Mouse (Mus musculus): ENCODE results near the gene Mrps5. TPM values are rescaled to one million over a fixed set of nuclear protein-coding genes. Genes with fewer than 3 reads are reported as not detected.

Gene Mrps5
- 126 and 133 TPM in 2 replicates for polyA plus RNA-seq (2015; fragmentation: Nextera tagmentation; extraction: Ambion mirVana)

GRCm38 (mm10) chr2:127586694-127587513 lies at the start of gene Mrps5, which contains the start of gene Zfp661:
TSS of gene Mrps5 (plus strand) at chr2:127587222.
TSS of gene Zfp661 (minus strand) at chr2:127587094.
- Histone ChIP-seq H3K4me2 (ENCODE audit: low read length) (peak within 1 kb of the TSS; percentile 73), H3K4me1 (ENCODE audit: control insufficient read depth, insufficient read depth, low read depth, low read length) (peaks cover 25% of the 10 kb centered on the region), H3K36me3 (ENCODE audit: control insufficient read depth, insufficient read depth, low read length) (no peaks in the 10 kb centered on the region), H3K27ac (ENCODE audit: low read depth, low read length) (peak within 1 kb of the TSS; percentile 94), H3K9me3 (ENCODE audit: control insufficient read depth, low read length) (no peaks in the 10 kb centered on the region), H3K4me3 (ENCODE audit: low read length) (peak within 1 kb of the TSS; percentile 70), H3K9ac (ENCODE audit: low read depth, low read length) (peak within 1 kb of the TSS; percentile 90), H3K27me3 (replicated peaks; ENCODE audit: control insufficient read depth, insufficient read depth, low read length) (no peaks in the 10 kb centered on the region)
- peak; percentile 87 for ATAC-seq
- WGBS = 7% methylated on average over 36 of the region's 39 CpGs

DNA sequence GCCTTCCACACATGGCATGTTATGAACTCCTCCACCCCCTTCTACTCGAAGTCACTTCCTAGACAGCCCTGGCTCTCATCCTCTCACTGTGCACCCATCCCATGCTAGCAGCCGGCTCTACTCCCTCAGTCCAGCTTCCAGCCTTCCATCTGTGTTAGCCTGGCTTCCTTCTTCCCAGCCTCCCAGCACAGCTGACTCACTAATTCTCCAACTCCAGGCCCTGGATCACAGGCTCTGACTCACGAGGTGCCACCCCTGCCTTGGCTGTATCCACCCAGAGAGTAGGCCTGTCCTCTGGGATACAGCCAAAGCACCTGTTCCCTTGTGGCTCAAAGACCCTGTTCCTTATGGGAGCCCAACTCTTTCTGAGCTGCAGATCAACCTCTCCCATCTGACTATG lies 49.5 kb upstream of the Mrps5 start:
- no peaks in the 10 kb centered on the region for H3K9me3 ChIP-seq (ENCODE audit: control insufficient read depth, low read length)
- 72% methylated on average over 3 of the region's 3 CpGs for WGBS
- no peak for ATAC-seq

GRCm38 (mm10) chr2:127539494-127539893 lies 47.5 kb upstream of the Mrps5 start:
- H3K27me3 ChIP-seq (replicated peaks; ENCODE audit: control insufficient read depth, insufficient read depth, low read length) = peaks cover 28% of the 10 kb centered on the region
- 22% methylated on average over 4 of the region's 4 CpGs for WGBS
- H3K4me3 ChIP-seq (ENCODE audit: low read length) = no peak overlapping the region
- no peaks in the 10 kb centered on the region for H3K36me3 ChIP-seq (ENCODE audit: control insufficient read depth, insufficient read depth, low read length)
- no peak overlapping the region for H3K9ac ChIP-seq (ENCODE audit: low read depth, low read length)
- peaks cover 4% of the 10 kb centered on the region; the same call in 1 of the 2 replicates for H3K4me1 ChIP-seq (ENCODE audit: control insufficient read depth, insufficient read depth, low read depth, low read length)
- no peaks in the 10 kb centered on the region for H3K9me3 ChIP-seq (ENCODE audit: control insufficient read depth, low read length)
- H3K27ac ChIP-seq (ENCODE audit: low read depth, low read length) = no peak overlapping the region
- ATAC-seq = no peak
- no peak overlapping the region for H3K4me2 ChIP-seq (ENCODE audit: low read length)

More for the DNA sequence above, 49.5 kb upstream of the Mrps5 start:
- H3K4me1 ChIP-seq (ENCODE audit: control insufficient read depth, insufficient read depth, low read depth, low read length) = peaks cover 4% of the 10 kb centered on the region; the same call in 1 of the 2 replicates
- peaks cover 24% of the 10 kb centered on the region for H3K27me3 ChIP-seq (replicated peaks; ENCODE audit: control insufficient read depth, insufficient read depth, low read length)
- no peak overlapping the region for H3K27ac ChIP-seq (ENCODE audit: low read depth, low read length)
- H3K4me2 ChIP-seq (ENCODE audit: low read length) = no peak overlapping the region
- H3K4me3 ChIP-seq (ENCODE audit: low read length) = no peak overlapping the region
- no peak overlapping the region for H3K9ac ChIP-seq (ENCODE audit: low read depth, low read length)
- no peaks in the 10 kb centered on the region for H3K36me3 ChIP-seq (ENCODE audit: control insufficient read depth, insufficient read depth, low read length)

- H3K27me3 ChIP-seq (replicated peaks; ENCODE audit: control insufficient read depth, insufficient read depth, low read length) = peaks cover 28% of the 10 kb centered on the region
- peak within 1 kb of the TSS; percentile 38 for H3K4me2 ChIP-seq (ENCODE audit: low read length)
- H3K9me3 ChIP-seq (ENCODE audit: control insufficient read depth, low read length) = no peaks in the 10 kb centered on the region
- H3K4me3 ChIP-seq (ENCODE audit: low read length) = 0 out of 2 replicates have a peak within 1 kb of the TSS, but pooled peaks have one; percentile 4
- WGBS = 4% methylated on average over 23 of the region's 29 CpGs
- peaks cover 4% of the 10 kb centered on the region; the same call in 1 of the 2 replicates for H3K4me1 ChIP-seq (ENCODE audit: control insufficient read depth, insufficient read depth, low read depth, low read length)
- no peak within 1 kb of the TSS for H3K27ac ChIP-seq (ENCODE audit: low read depth, low read length)
- H3K9ac ChIP-seq (ENCODE audit: low read depth, low read length) = peak within 1 kb of the TSS; percentile 46; the same call in 1 of the 2 replicates
- ATAC-seq = no peak
- no peaks in the 10 kb centered on the region for H3K36me3 ChIP-seq (ENCODE audit: control insufficient read depth, insufficient read depth, low read length)
Observed at GRCm38 (mm10) chr2:127541185-127541584, 45.8 kb upstream of the Mrps5 start, which contains the start of gene Prom2. TSS of gene Prom2 (minus strand) at chr2:127541467.

- Histone ChIP-seq H3K9me3 (ENCODE audit: control insufficient read depth, low read length) (no peaks in the 10 kb centered on the region), H3K27me3 (replicated peaks; ENCODE audit: control insufficient read depth, insufficient read depth, low read length) (peaks cover 28% of the 10 kb centered on the region), H3K9ac (ENCODE audit: low read depth, low read length) (no peak overlapping the region), H3K4me3 (ENCODE audit: low read length) (no peak overlapping the region), H3K36me3 (ENCODE audit: control insufficient read depth, insufficient read depth, low read length) (no peaks in the 10 kb centered on the region), H3K4me2 (ENCODE audit: low read length) (no peak overlapping the region), H3K27ac (ENCODE audit: low read depth, low read length) (no peak overlapping the region), H3K4me1 (ENCODE audit: control insufficient read depth, insufficient read depth, low read depth, low read length) (peaks cover 4% of the 10 kb centered on the region; the same call in 1 of the 2 replicates)
- WGBS = 83% methylated on average over 2 of the region's 2 CpGs
- ATAC-seq = no peak
Observed at GRCm38 (mm10) chr2:127541697-127542096, 45.3 kb upstream of the Mrps5 start.

- Histone ChIP-seq H3K27me3 (replicated peaks; ENCODE audit: control insufficient read depth, insufficient read depth, low read length) (no peaks in the 10 kb centered on the region; the same call in 1 of the 2 replicates), H3K27ac (ENCODE audit: low read depth, low read length) (no peak overlapping the region), H3K36me3 (ENCODE audit: control insufficient read depth, insufficient read depth, low read length) (no peaks in the 10 kb centered on the region), H3K4me1 (ENCODE audit: control insufficient read depth, insufficient read depth, low read depth, low read length) (no peaks in the 10 kb centered on the region), H3K4me3 (ENCODE audit: low read length) (no peak overlapping the region), H3K9me3 (ENCODE audit: control insufficient read depth, low read length) (no peaks in the 10 kb centered on the region), H3K4me2 (ENCODE audit: low read length) (no peak overlapping the region), H3K9ac (ENCODE audit: low read depth, low read length) (no peak overlapping the region)
- no peak for ATAC-seq
- 80% methylated on average over 5 of the region's 5 CpGs for WGBS
Observed at GRCm38 (mm10) chr2:127548342-127549074, 38.5 kb upstream of the Mrps5 start.

- Histone ChIP-seq H3K36me3 (ENCODE audit: control insufficient read depth, insufficient read depth, low read length) (no peaks in the 10 kb centered on the region), H3K9ac (ENCODE audit: low read depth, low read length) (no peak overlapping the region), H3K9me3 (ENCODE audit: control insufficient read depth, low read length) (no peaks in the 10 kb centered on the region), H3K4me1 (ENCODE audit: control insufficient read depth, insufficient read depth, low read depth, low read length) (no peaks in the 10 kb centered on the region), H3K4me3 (ENCODE audit: low read length) (no peak overlapping the region), H3K27ac (ENCODE audit: low read depth, low read length) (no peak overlapping the region), H3K27me3 (replicated peaks; ENCODE audit: control insufficient read depth, insufficient read depth, low read length) (no peaks in the 10 kb centered on the region; the same call in 1 of the 2 replicates), H3K4me2 (ENCODE audit: low read length) (no peak overlapping the region)
- ATAC-seq = no peak
Observed at GRCm38 (mm10) chr2:127549711-127550110, 37.3 kb upstream of the Mrps5 start.

DNA sequence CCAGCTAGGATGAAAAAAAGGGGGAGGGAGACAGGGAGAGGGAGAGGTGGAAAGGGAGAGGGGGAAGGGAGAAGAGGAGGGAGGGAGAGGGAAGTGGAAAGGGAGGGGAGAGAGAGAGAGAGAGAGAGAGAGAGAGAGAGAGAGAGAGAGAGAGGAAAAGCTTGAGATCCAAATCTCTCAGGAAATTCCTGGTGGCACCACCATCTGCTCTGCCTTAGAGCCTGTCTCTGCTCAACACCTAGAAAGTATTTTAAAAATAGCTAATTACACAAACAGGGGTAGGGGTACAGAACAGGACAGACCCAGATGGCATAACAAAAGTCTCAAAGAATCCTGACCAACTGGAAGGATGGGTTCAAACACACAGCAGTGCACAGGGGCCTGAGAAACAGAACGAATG lies 36.6 kb upstream of the Mrps5 start:
- H3K4me2 ChIP-seq (ENCODE audit: low read length) = no peak overlapping the region
- H3K4me3 ChIP-seq (ENCODE audit: low read length) = no peak overlapping the region
- H3K36me3 ChIP-seq (ENCODE audit: control insufficient read depth, insufficient read depth, low read length) = no peaks in the 10 kb centered on the region
- no peaks in the 10 kb centered on the region for H3K9me3 ChIP-seq (ENCODE audit: control insufficient read depth, low read length)
- ATAC-seq = no peak
- no peak overlapping the region for H3K9ac ChIP-seq (ENCODE audit: low read depth, low read length)
- no peak overlapping the region for H3K27ac ChIP-seq (ENCODE audit: low read depth, low read length)
- H3K4me1 ChIP-seq (ENCODE audit: control insufficient read depth, insufficient read depth, low read depth, low read length) = no peaks in the 10 kb centered on the region
- no peaks in the 10 kb centered on the region; the same call in 1 of the 2 replicates for H3K27me3 ChIP-seq (replicated peaks; ENCODE audit: control insufficient read depth, insufficient read depth, low read length)
- 78% methylated on average over 1 of the region's 1 CpGs for WGBS

DNA sequence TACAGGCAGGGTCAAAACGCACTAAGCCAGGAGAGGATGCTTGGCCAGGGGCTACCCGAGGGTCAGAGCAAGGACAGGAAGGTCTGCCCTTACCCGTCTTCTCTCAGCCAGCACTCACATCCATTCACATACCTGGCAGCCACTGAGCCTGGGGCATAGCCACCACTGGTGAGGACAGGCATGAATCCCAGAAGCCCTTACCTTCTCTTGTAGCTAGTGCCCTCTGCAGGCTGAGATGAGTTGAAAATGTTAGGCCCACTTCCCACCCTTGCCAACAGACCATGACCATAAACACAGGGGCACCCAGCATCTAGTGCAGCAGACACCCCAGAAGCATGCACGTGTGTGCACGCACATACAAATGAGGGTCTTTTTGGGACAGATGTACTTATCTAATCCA lies 35.9 kb upstream of the Mrps5 start:
- no peak overlapping the region for H3K4me3 ChIP-seq (ENCODE audit: low read length)
- H3K4me2 ChIP-seq (ENCODE audit: low read length) = no peak overlapping the region
- 38% methylated on average over 5 of the region's 5 CpGs for WGBS
- H3K4me1 ChIP-seq (ENCODE audit: control insufficient read depth, insufficient read depth, low read depth, low read length) = no peaks in the 10 kb centered on the region
- no peak for ATAC-seq
- H3K27me3 ChIP-seq (replicated peaks; ENCODE audit: control insufficient read depth, insufficient read depth, low read length) = no peaks in the 10 kb centered on the region; the same call in 1 of the 2 replicates
- H3K27ac ChIP-seq (ENCODE audit: low read depth, low read length) = no peak overlapping the region
- H3K9me3 ChIP-seq (ENCODE audit: control insufficient read depth, low read length) = no peaks in the 10 kb centered on the region
- no peaks in the 10 kb centered on the region for H3K36me3 ChIP-seq (ENCODE audit: control insufficient read depth, insufficient read depth, low read length)
- no peak overlapping the region; the same call in 1 of the 2 replicates for H3K9ac ChIP-seq (ENCODE audit: low read depth, low read length)

Measured in hindbrain, embryonic 16.5 days (tissue).